Mouse (Mus musculus) embryonic facial prominence, embryonic 11.5 days (tissue): ENCODE measurements at regions not wholly inside any gene's neighbourhood (a gene's known extent, or its start where the extent isn't known, plus 50 kb on each side); places are given as distances from the start of the nearest gene placed in this dataset.

Source experiments
- ATAC-seq: fragments of 200-750 bp; cut with Nextera tagmentation; replicated peaks from 2 replicates; pipeline ENCODE4 v1.8.0; 2017; ENCODE audit warnings: low read depth; ENCODE audit not compliant: insufficient number of reproducible peaks, low FRiP score, low TSS enrichment
- DNase-seq: peaks from one replicate; pipeline ENCODE4 v3.0.0-alpha.2; 2015; ENCODE audit warnings: low spot score
- H3K27ac ChIP-seq: fragments of 300-500 bp; sonication (generic); replicated peaks from 2 replicates; pipeline ENCODE4 v1.5.1; 2014; ENCODE audit warnings: mild to moderate bottlenecking, low read depth, low read length, control low read depth
- H3K27me3 ChIP-seq: fragments of 300-500 bp; sonication (generic); 2 replicates; pipeline ENCODE4 v1.6.1; 2014; ENCODE audit warnings: mild to moderate bottlenecking, low read length, moderate library complexity, mixed read lengths; ENCODE audit not compliant: control insufficient read depth, insufficient read depth
- H3K36me3 ChIP-seq: fragments of 300-500 bp; sonication (generic); replicated peaks from 2 replicates; pipeline ENCODE4 v1.6.1; 2014; ENCODE audit warnings: low read depth, mild to moderate bottlenecking, low read length, moderate library complexity, mixed read lengths; ENCODE audit not compliant: control insufficient read depth, insufficient read depth
- H3K4me1 ChIP-seq: fragments of 300-500 bp; sonication (generic); 2 replicates; pipeline ENCODE4 v1.6.1; 2014; ENCODE audit warnings: low read length, mixed read lengths; ENCODE audit not compliant: control insufficient read depth, insufficient read depth
- H3K4me2 ChIP-seq: fragments of 300-500 bp; sonication (generic); 2 replicates; pipeline ENCODE4 v1.6.1; 2014; ENCODE audit warnings: low read depth, mild to moderate bottlenecking, control low read depth, low read length, moderate library complexity
- H3K4me3 ChIP-seq: fragments of 300-500 bp; sonication (generic); 2 replicates; pipeline ENCODE4 v1.5.1; 2014; ENCODE audit warnings: low read depth, low read length, control low read depth
- H3K9ac ChIP-seq: fragments of 300-500 bp; sonication (generic); replicated peaks from 2 replicates; pipeline ENCODE4 v1.6.1; 2014; ENCODE audit warnings: mild to moderate bottlenecking, control low read depth, low read length
- H3K9me3 ChIP-seq: fragments of 300-500 bp; sonication (generic); replicated peaks from 2 replicates; pipeline ENCODE4 v1.6.1; 2016; ENCODE audit warnings: mild to moderate bottlenecking, low read length, inconsistent platforms, mixed read lengths; ENCODE audit not compliant: control insufficient read depth
- WGBS: fragments of 180-500 bp; shearing (Covaris S2); extraction: QIAGEN DNeasy Blood & Tissue Kit; methylation state at CpG from one replicate; pipeline ENCODE4 v1.1.7; 2014; 5-methylcytosine and 5-hydroxymethylcytosine counted together

GRCm38 (mm10) chr2:74426746-74427145 lies 152.5 kb downstream of the Lnpk start:
- Histone ChIP-seq H3K4me1 (no peaks in the 10 kb centered on the region), H3K36me3 (no peaks in the 10 kb centered on the region), H3K4me3 (no peak overlapping the region), H3K27me3 (no peaks in the 10 kb centered on the region), H3K4me2 (no peak overlapping the region), H3K9ac (no peak overlapping the region), H3K9me3 (no peaks in the 10 kb centered on the region), H3K27ac (no peak overlapping the region)
- peak; percentile 84 for ATAC-seq
- DNase-seq: peak; percentile 61
- 54% methylated on average over 15 of the region's 15 CpGs for WGBS

DNA sequence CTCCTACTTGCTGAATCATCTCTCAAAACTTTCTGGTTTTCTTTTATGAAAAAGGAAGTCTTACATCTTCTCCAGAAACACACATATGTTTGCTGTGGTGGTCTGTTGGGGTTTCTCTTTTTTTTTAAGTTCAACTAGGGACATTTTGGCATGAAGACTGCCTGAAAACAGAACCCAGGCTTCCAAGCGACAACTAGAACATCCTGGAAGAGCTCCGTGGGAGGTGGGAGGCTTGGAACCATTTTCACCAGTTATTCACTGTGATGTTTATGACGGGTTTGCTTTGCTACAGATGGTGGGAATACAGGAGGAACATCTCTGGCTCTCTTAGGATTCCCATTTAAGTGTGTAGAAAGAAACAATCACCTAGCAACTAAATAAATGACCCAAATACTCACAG lies 154.5 kb downstream of the Lnpk start:
- no peak overlapping the region for H3K4me3 ChIP-seq
- DNase-seq (no peak), ATAC-seq (no peak)
- no peaks in the 10 kb centered on the region for H3K36me3 ChIP-seq
- H3K9me3 ChIP-seq: no peaks in the 10 kb centered on the region
- no peaks in the 10 kb centered on the region for H3K4me1 ChIP-seq
- H3K9ac ChIP-seq: no peak overlapping the region
- no peaks in the 10 kb centered on the region for H3K27me3 ChIP-seq
- no peak overlapping the region for H3K27ac ChIP-seq
- WGBS: 88% methylated on average over 3 of the region's 3 CpGs
- H3K4me2 ChIP-seq: no peak overlapping the region

DNA sequence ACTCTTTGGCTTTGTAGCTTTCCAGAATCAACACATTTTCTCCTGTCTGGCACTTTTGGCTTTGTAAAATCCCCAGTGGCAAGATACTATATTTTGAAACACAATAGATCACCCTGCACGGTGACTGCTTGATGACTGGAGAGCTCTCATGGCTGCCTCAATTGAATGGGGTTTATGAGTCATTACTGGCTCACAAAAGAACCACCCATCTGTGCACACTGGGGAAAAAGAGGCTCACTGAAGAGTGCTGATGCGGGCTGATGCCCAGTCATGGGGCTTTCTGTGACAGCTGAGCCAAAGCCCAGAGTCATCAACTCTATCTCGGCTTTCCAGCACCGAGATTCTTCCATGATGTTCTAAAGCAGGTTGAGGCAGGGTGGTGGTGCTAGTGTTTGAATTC lies 163.1 kb downstream of the Lnpk start:
- no peaks in the 10 kb centered on the region for H3K27me3 ChIP-seq
- no peaks in the 10 kb centered on the region for H3K4me1 ChIP-seq
- H3K9ac ChIP-seq: no peak overlapping the region
- no peak overlapping the region for H3K4me3 ChIP-seq
- H3K9me3 ChIP-seq: no peaks in the 10 kb centered on the region
- no peak overlapping the region for H3K27ac ChIP-seq
- 79% methylated on average over 4 of the region's 4 CpGs for WGBS
- DNase-seq: no peak
- no peak overlapping the region for H3K4me2 ChIP-seq
- H3K36me3 ChIP-seq: no peaks in the 10 kb centered on the region
- no peak for ATAC-seq

- Histone ChIP-seq H3K27ac (no peak overlapping the region), H3K27me3 (no peaks in the 10 kb centered on the region), H3K4me2 (no peak overlapping the region), H3K9ac (no peak overlapping the region), H3K4me3 (no peak overlapping the region), H3K9me3 (no peaks in the 10 kb centered on the region), H3K36me3 (no peaks in the 10 kb centered on the region), H3K4me1 (no peaks in the 10 kb centered on the region)
- 93% methylated on average over 12 of the region's 13 CpGs for WGBS
- DNase-seq: no peak
- ATAC-seq: no peak
These were observed 164.5 kb downstream of the Lnpk start for GRCm38 (mm10) chr2:74414721-74415120.

- Histone ChIP-seq H3K9ac (no peak overlapping the region), H3K4me3 (no peak overlapping the region), H3K9me3 (no peaks in the 10 kb centered on the region), H3K27ac (no peak overlapping the region), H3K4me2 (no peak overlapping the region), H3K36me3 (no peaks in the 10 kb centered on the region), H3K27me3 (no peaks in the 10 kb centered on the region), H3K4me1 (no peaks in the 10 kb centered on the region)
- ATAC-seq: no peak
- no peak for DNase-seq
- 79% methylated on average over 4 of the region's 4 CpGs for WGBS
These were observed 169.3 kb downstream of the Lnpk start for GRCm38 (mm10) chr2:74409856-74410404.

DNA sequence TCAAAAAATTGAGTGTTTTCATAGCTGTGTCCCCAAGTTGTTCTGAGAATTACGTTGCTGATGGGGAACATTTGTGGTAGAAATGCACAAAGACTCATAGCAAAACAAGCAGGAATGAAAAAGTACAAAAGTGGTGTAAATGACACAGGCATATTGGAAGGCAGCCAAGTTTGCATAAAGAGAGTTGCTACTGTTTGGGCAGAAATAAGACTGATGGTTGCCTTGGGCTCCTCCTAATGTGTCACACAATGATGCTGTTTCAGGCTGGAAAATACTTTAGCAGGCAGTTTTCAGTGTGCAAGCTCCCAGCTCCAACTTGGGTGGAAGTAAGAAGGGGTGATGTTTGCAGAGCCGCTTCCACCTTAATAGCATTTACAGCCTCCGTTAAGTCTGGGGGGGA lies 174.7 kb downstream of the Lnpk start:
- WGBS: 82% methylated on average over 3 of the region's 3 CpGs

DNA sequence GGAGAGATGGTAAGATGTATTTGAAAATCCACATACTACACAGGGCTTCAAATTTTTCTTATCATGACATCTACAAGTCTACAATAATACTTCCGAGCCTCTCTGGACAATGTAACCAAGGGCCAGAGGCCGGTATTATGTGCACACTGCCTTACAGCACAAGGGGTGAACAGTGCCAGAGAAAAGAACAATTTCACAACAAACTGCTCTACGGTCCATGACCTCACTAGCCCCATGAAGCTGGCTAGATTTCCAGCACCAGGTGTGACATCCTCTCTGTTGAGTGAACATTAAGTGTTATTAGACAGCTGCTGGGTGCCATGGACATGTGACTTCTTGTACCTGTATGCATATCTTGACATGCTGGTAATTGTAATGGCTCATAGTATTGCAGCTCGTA lies 188.2 kb downstream of the Lnpk start:
- H3K9me3 ChIP-seq: no peaks in the 10 kb centered on the region
- DNase-seq (no peak), ATAC-seq (no peak)
- no peak overlapping the region for H3K27ac ChIP-seq
- no peak overlapping the region for H3K4me2 ChIP-seq
- 88% methylated on average over 4 of the region's 4 CpGs for WGBS
- no peak overlapping the region for H3K4me3 ChIP-seq
- no peak overlapping the region for H3K9ac ChIP-seq
- no peaks in the 10 kb centered on the region for H3K36me3 ChIP-seq
- no peaks in the 10 kb centered on the region for H3K27me3 ChIP-seq
- H3K4me1 ChIP-seq: no peaks in the 10 kb centered on the region

More for the DNA sequence above, 174.7 kb downstream of the Lnpk start:
- Histone ChIP-seq H3K9me3 (no peaks in the 10 kb centered on the region), H3K4me3 (no peak overlapping the region), H3K27ac (no peak overlapping the region), H3K4me2 (no peak overlapping the region), H3K36me3 (no peaks in the 10 kb centered on the region), H3K9ac (no peak overlapping the region), H3K27me3 (no peaks in the 10 kb centered on the region), H3K4me1 (no peaks in the 10 kb centered on the region)
- DNase-seq (no peak), ATAC-seq (no peak)

- Histone ChIP-seq H3K4me1 (no peaks in the 10 kb centered on the region), H3K4me3 (no peak overlapping the region), H3K4me2 (no peak overlapping the region), H3K36me3 (no peaks in the 10 kb centered on the region), H3K9me3 (no peaks in the 10 kb centered on the region), H3K27me3 (no peaks in the 10 kb centered on the region), H3K9ac (no peak overlapping the region), H3K27ac (no peak overlapping the region)
- WGBS: 94% methylated on average over 5 of the region's 5 CpGs
- DNase-seq: no peak
- ATAC-seq: no peak
These were observed 191.2 kb downstream of the Lnpk start for GRCm38 (mm10) chr2:74388078-74388477.
